Mouse (Mus musculus) c-Kit-positive CD71-positive TER-119-positive erythroid progenitor cells, embryonic 14.5 days (primary cell): ENCODE data around the gene Cda.
"Not testable (repeated sequence)": the region's sequence is repeated elsewhere in the genome, so short reads cannot be mapped to it uniquely, and the experiment has no call there.

ENCODE experiments used
- DNase-seq: peaks from one replicate; pipeline ENCODE4 v3.0.0-alpha.2; 2013; ENCODE audit warnings: low spot score

Cda gene

DNA sequence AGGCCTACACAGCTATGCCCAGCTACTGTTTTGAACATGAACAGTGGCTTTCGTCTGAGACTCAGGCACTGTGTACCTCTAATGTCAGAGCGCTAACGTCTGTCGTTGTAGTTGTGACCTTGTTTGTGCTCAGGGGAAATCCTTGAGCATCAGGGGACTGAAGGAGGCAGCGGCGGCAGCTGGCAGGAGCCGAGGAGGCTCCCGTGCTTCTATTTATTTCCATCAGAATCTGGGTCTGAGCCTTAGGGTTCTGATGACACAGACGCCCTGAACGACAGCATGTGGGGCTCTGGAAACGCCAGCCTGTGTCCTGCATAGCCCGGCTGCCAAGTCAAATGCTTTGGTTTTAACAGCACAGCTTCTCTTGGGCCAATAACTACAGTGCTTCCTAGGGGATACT lies 32.8 kb downstream of the Cda start:
- no peak for DNase-seq

DNA sequence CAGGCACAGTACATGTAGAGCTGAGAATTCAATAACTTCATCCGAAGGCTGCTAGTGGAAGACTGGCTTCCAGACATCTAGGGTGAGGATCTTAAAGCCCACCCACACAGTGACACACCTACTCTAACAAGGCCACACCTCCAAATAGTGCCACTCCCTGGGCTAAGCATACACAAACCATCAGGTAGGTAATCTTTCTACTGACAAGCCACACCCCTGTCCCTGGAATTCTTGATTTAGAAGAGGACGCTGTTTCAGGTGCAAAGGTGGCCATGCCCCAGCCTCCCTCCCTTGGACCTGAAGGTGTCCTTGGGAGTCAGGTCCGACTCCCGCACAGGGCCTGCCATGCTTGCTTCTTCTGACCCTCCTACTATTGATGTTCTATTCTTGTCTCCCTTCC lies 34.7 kb downstream of the Cda start:
- DNase-seq = no peak

DNA sequence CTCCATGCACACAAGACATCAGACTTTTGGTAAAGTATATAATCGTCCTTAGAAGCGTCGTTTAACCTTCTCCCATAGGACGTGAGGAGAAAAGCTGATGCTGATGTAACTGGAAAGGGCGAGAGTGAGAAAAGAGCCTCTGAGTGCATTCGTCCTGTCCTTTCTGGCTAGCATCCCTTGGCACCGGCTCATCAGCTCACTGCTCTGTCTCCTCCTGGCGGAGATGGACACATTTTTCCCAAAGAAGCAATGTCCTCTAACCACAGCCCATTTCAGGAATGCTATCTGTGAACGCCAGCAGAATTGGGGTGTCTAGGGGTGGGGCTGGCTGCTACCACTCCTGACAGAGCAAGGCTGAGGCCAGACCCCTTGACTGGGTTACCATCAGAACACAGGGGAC lies 36.1 kb downstream of the Cda start:
- DNase-seq = no peak

DNA sequence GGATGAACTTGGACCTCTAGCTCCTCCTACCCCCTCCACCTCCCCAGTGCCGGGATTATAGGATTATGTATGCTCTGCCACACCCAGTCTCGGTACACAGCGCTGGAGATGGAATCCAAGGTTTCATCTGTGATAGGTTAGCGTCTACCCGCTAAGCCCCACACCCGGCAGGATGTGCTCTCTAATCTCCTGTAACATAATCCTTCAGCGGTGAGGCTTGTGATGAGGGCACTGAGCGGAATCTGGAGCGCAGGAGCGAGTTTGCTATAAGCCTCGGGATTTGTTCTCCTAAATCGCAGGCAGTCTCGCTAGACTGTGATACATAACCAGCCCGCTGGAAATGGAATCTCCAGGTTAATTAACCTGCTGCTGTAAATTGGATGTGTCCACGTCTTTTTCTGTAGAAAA lies 37.5 kb downstream of the Cda start:
- no peak for DNase-seq

DNA sequence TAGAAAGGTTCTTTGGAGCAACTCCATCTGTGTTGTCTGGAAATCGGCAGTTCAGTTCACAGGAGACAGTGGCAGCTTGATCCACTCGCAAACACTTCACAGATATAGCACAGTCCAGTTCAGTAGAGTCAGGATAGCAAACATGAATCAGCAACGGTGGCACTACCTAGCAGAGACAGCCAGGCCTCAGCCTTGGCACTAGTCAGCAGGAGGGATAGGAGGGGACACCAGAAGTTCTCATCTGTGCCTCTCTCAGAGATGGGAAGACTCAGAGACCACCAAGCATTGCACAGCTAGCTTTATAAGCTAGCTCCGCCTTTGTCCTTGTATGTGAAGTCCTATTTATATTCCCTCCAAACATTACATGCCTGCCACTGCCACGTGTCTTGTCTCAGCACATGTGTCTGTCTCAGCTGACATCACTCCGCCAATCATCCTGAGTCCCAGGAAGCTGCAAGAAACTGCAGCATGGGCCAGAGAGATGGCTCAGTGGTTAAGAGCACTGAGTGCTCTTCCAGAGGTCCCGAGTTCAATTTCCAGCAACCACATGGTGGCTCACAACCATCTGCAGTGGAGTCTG lies 39.8 kb downstream of the Cda start:
- DNase-seq = no peak

DNA sequence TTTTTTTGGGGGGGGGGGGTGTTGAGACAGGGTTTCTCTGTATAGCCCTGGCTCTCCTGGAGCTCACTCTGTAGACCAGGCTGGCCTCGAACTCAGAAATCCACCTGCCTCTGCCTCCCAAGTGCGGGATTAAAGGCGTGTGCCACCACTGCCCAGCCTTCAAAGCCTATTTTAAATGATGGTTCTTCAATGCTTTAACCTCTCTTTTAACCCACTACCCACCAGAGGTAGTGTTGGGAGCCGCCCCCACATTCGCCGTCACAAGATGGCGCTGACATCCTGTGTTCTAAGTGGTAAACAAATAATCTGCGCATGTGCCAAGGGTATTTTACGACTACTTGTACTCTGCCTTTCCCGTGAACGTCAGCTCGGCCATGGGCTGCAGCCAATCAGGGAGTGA lies 40.6 kb downstream of the Cda start:
- DNase-seq = not testable (repeated sequence)

DNA sequence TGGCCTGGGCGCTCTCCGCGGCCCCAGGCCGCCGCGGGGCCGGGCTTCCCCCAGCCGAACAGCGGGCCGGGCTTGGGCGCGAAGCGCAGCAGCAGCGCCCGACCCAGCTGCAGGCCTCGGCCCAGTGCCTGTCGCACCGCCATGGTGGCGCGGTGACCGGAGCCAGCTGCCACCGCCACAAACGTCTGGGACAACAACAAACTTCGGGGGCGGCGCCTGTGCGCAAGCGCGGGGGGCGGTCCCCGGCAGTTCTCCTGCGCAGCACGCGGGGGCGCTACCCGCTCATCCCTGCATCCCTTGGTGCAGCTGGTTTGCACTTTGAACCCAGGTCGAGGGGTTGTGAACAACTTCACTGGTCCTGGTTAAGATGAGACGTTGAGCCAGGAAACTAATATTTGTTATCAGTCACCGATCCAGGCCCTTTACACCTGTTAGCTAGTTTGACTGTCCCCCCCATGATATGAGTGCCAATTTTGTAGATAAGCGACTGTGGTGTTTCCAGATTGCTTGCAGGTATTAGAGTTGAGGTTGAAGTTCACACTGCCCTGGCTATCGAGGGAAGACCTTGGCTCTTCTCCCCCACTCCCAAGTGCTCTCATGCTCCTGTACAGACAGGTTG lies 41.6 kb downstream of the Cda start, which contains the start of gene Pink1:
TSS of gene Pink1 (minus strand) at position 231 of the 619 bp plus-strand sequence.
- DNase-seq = peak; percentile 67

DNA sequence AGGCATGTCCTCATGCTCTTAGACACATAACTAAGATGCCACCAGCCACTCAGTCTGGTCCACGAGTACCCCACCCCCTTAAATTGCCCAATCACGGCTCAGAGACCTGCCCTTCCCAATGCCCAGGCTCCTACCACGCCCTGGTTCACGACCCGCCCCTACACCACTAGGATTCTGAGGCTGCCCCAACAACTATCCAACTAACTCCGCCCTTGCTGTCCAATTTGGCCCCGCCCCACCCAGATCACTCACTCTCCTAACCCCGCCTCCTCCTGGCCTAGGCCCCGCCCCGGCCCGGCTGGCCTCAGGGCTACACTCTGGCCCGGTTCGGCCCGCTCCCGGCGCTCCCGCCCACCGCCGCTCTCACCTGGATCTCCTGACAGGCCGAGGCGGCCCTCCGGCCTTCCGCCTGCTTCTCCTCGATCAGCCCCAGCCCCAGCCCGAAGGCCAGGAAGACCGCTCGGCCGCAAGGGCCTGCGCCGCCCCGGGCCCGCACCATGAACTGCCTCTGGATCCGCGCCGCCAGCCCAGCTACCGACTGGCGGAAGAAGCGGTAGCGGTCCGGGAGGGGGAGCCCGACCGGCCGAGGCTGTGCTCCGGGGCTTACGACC lies 42.2 kb downstream of the Cda start:
- DNase-seq = peak; percentile 91

DNA sequence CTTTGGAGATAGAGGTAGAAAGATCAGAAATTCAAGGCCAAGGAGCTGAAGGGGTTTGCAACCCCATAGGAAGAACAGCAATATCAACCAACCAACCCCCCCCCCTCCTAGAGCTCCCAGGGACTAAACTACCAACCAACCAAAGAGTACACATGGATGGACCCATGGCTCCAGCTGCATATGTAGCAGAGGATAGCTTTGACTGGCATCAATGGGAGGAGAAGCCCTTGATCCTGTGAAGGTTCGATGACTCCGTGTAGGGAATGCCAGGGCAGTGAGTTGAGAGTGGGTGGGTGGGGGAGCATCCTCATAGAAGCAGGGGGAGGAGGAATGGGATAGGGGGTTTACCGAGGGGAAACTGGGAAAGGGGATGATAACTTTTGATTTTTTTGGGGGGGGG lies 43.3 kb downstream of the Cda start:
- no peak for DNase-seq

DNA sequence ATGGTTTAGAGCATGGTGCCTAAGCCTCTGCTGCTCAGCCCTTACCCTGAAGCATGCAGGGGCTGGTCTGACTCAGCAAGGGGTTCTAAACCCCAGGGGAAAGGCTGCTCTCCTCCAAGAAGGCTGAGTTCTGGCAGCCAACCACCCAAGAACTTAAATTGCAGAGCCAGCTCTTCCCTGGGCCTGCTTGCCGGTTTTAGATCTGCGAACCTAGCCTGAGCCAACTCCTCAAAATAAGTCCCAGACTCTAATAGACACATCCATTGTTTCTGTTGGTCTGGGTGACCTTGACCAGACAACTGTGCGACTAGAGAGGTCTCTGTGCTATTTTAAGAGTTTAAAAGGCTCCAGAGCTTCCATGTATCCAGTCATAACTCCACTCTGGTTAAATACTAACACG lies 44.0 kb downstream of the Cda start:
- no peak for DNase-seq

DNA sequence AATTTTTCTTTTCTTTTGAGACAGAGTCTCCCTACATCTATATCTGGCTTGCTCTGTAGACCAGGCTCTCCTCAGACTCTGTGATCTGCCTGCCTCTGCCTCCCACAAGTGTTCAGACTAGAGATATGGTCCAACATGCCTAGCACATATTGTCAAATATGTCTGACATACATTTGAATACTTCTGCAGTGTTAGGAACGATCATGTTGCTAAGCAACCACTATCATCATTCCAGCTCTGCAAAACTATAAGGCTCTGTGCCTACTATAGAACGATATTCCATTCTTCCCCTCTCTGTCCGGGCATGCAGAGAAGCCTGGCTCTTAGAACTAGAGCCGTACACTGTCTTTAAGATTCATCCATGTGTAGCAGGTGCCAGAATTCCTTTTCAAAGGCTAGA lies 45.1 kb downstream of the Cda start:
- DNase-seq = no peak

DNA sequence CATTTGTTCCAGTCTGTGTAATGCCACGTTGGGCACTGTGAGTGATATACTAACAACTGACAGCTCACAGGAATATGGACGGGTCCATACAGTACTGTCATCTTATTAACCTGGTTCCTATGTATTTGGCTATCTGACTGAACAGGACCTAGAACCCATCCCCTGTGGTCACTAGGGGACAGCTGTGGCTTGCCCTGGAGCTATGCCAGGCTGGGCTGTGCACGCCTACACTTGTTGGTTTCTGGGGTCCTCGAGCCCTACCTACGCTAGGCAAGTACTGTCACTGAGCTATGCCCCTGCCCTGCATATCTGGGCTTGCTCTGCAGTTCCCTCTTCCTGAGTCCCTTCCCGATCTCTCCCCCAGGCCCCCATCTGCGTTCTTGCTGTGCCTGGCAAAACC lies 46.3 kb downstream of the Cda start:
- DNase-seq = no peak

DNA sequence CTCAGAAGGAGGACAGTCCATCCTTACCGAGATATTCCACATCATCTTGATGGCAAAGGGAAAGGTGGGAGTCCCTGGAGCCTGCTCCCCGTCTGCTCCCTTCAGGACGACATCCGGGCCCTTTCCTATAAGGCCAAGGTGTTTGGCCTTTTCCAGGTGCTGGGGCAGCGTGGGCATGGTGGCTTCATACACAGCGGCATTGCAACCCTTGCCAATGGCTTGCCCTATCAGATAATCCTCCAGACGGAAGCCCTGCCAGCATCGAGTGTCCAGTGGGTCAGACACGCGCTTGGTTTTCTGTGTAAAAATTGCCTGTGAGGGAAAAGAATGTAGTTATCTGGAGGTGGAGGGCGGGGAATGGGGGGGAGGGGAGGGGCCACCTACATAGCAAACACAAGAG lies 47.1 kb downstream of the Cda start:
- DNase-seq = no peak

DNA sequence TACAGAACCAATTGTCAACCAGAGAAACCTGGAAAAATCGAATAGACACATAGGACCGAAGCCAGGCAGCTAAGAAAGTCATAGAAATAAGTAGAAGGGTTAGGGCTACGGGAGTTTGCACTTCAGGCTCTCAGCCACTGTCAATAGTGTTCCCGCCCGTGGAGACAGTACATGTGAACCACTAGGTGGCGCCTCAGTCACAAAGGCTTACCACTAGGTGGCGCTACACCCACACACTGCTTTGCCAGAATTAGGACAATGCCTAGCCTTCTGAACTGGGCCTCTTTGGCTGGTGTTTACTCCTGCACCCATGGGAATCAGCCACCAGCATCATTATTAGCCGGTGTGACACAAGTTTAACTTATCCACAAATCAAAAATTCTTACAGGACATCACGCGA lies 48.3 kb downstream of the Cda start:
- peak; percentile 81 for DNase-seq

DNA sequence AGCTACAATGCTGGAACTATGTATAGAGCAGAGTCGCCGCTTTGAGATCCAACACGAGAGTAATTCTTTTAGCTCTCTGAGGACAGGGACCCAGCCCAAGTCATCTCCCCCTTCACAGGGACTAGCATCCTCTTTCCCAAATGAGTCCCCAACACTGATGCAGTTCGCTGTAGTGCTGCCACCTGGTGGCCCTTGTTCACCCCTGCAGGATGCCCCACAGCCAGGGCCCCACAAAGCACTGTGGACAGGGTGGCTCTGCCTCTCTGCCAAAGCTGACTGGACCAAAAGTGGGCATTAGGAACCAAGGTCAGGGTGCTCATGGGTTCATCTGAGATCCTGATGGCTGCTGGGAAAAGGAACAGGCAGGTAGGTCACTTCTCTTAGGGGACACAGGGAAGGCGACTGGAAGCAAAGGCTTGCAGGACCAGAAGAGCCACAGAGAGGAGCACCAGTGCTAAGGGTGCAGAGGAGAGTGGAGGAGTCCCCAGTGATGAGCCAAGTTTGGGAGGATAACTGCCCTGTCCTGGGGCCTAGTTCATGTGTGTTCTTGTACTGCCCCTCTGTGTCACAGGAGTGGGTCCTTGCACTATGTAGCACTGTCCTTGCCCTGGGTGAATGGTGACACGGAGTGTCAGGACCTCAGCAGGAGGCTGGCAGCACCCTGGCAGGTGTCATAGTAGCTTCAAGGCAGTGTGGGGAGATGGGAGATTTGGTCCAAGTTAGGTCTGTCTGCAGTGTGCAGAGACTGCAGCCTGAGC lies 49.1 kb downstream of the Cda start:
- DNase-seq = peak; percentile 53

DNA sequence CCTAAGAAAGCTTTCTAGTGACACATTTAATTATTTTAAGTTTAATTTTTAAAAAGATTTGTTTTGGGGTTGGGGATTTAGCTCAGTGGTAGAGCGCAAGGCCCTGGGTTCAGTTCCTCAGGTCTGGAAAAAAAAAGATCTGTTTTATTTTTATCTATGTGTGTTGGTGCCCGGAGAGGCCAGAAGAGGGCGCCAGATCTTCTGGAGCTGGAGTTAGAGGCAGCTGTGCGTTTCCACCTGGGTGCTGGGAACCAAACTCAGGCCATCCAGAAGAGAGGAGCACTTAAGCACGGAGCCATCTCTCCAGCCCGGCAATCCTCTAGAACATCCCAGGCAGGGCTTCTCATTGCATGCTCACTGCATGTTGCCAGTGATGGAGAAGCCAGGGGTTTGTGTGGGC lies 51.4 kb downstream of the Cda start:
- no peak for DNase-seq

DNA sequence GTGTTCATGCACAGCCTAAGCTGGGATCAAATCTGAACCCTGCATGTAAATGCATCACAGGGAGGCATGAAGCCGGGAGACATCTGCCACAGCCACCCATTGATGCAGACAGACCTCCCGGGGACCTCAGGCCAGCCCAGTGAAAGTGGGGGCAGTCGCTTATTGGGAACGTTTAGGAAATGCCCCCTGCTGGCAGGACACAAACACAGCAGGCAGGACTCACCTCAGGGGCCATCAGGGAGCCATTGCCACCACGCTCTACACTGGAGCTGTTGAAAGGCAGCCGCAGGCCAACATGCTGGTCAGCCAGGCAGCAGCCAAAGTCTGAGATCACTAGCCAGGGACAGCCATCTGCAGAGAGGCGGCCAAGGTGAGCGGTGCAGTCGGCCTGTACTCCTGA lies 52.0 kb downstream of the Cda start:
- DNase-seq = no peak

DNA sequence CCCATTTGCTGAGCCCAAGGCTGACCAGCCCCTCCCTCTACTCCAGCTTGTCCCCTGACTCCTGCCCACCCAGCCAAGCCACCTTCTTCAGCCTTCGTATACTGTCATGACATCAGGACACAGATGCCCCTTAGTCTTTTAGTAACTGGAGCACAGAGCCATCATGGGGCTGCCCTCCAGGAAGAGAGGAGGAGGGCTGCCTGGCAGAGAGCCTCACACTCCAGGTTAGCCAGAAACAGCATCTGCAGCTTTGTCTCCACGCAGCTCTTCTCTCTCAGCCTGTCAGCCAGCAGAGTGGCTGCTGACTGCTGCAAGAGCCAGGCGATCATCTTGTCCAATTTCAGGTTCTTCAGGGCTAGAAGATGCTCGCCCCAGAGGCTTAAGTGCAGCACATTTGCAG lies 54.0 kb downstream of the Cda start:
- no peak for DNase-seq

DNA sequence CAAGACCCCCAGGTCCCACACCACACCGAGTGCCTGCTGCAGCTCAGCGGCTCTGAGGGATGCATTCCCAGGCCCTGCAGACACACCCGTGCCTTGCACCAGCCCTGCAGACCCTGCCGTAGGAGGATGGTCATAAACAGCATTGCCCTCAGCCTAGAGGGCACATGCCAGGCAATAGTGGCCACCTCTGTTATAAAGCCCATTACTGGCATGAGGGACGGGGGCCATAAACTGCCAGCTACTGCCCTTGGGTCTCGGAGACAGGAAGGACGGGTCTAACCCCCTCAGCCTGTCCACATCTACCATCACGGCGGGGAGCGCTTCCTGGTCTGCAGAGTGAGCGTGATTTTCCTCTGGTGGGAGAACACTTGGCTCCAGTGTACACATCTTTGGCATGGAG lies 54.8 kb downstream of the Cda start:
- no peak for DNase-seq

DNA sequence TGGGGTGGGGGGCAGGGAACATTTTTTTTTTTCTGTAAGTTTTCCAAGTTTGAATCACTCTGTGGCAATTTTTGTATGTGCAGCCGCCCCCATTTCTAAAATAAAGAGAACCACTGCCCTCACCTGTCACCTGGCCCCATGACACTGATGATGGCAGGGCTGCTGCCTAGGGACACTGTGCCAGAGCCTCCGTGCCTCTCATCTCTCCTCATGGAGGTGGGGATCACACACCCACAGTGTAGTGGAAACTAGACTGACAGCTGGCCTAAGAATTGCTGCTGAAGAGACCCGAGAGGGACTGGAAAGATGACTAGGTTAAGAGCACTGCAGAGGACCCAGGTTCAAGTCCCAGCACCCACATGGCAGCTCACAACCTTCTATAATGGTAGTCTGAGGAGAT lies 55.7 kb downstream of the Cda start:
- DNase-seq = no peak

DNA sequence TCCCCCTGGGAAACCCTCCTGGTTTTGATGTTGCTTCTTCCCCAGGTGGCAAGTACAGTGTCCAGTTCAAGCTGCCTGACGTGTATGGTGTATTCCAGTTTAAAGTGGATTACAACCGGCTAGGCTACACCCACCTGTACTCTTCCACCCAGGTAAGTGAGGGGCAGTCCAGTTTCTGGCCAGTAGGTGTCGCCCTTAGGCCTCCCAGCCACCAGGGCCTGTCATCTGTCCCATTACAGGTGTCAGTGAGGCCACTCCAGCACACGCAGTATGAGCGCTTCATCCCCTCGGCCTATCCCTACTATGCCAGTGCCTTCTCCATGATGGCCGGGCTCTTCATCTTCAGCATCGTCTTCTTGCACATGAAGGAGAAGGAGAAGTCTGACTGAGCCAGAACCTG lies 56.2 kb downstream of the Cda start:
- DNase-seq = no peak

DNA sequence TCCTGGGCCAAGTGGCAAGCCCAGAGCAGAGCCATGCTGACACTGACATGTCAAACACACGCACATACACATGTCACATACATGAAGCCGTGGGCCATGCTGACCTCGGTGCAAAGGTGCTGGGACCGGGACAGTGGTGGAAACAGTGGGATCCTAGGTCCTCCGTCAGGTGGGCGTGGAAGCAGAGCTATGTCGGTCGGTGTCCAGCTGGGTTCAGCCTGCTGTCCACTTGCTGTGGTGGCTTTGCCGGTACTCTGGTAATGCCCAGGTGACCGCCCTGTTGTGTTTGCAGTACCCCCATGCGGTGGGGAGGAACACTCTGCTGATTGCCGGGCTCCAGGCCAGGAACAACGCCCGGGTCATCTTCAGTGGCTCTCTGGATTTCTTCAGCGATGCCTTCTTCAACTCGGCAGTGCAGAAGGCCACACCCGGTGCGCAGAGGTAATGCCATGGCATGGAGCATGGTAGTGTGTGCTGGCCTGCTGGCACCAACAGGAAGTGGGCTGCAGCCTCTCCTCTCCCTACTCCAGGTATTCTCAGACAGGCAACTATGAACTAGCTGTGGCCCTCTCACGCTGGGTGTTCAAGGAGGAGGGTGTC lies 57.4 kb downstream of the Cda start:
- DNase-seq = no peak

DNA sequence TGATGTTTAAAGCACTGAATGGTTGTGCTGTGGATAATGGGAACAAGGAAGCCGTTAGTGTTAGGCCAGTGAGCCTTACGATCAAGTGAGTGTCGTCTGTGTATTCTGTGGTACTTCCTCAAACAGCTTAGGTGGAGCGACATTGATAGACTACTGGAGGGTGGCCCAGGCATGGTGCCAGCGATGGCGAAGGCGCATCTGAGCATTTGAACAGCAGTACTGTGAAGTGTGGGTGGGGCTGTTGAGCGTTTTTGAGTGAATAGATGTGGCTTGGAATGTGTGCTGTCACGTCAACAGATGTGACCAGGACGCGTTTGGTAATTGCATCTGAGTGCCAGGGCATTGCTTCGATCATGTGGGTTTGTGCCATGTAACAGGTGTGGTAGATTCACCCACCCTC lies 60.1 kb downstream of the Cda start:
- DNase-seq = no peak
